Mouse (Mus musculus): ENCODE measurements around the gene Prtn3. TPM values are rescaled to one million over a fixed set of nuclear protein-coding genes. Genes with fewer than 3 reads are reported as not detected.
A peak's percentile ranks its signal among the peaks of the same experiment; 100 is the strongest.

The Prtn3 gene
- polyA plus RNA-seq, 1 experiment from 2014 or later, result 15.1 TPM

GRCm38 (mm10) chr10:79931797-79932196 is 57.5 kb downstream of the Prtn3 start:
- Histone ChIP-seq H3K4me3 (replicated peaks) (no peak overlapping the region), H3K9ac (replicated peaks) (peak overlapping the region; percentile 8; the same call in 1 of the 2 replicates), H3K27me3 (no peaks in the 10 kb centered on the region), H3K36me3 (peaks cover 64% of the 10 kb centered on the region), H3K4me1 (replicated peaks) (peaks cover 83% of the 10 kb centered on the region), H3K9me3 (no peaks in the 10 kb centered on the region), H3K4me2 (no peak overlapping the region), H3K27ac (peak overlapping the region; percentile 82)
- ATAC-seq (ENCODE audit: insufficient number of reproducible peaks, insufficient read depth, low FRiP score, low TSS enrichment, low read depth), result no peak
- 76% methylated on average over 9 of the region's 9 CpGs for WGBS

GRCm38 (mm10) chr10:79932736-79933135 is 58.5 kb downstream of the Prtn3 start:
- 3% methylated on average over 8 of the region's 8 CpGs for WGBS
- peak overlapping the region; percentile 35; the same call in 1 of the 2 replicates for H3K9ac ChIP-seq (replicated peaks)
- H3K36me3 ChIP-seq, result peaks cover 73% of the 10 kb centered on the region

More at GRCm38 (mm10) chr10:79932736-79933135, 58.5 kb downstream of the Prtn3 start:
- H3K4me2 ChIP-seq, result peak overlapping the region; percentile 30
- H3K27ac ChIP-seq, result peak overlapping the region; percentile 82
- H3K9me3 ChIP-seq, result no peaks in the 10 kb centered on the region
- peak overlapping the region; percentile 19; the same call in 1 of the 2 replicates for H3K4me3 ChIP-seq (replicated peaks)
- H3K27me3 ChIP-seq, result no peaks in the 10 kb centered on the region
- peaks cover 89% of the 10 kb centered on the region for H3K4me1 ChIP-seq (replicated peaks)
- no peak for ATAC-seq (ENCODE audit: insufficient number of reproducible peaks, insufficient read depth, low FRiP score, low TSS enrichment, low read depth)

Small RNAs within 50 kb of the gene (microRNA-seq; reads per million reads assigned to microRNA genes)
- not detected for gene Mir6910

Other genes with a start within 250 kb of the Prtn3 start
- gene Shc2, start 236.6 kb upstream of the Prtn3 start, polyA plus RNA-seq (2016; fragmentation: Nextera tagmentation; extraction: Ambion mirVana), result 12.0 and 12.2 TPM in 2 replicates
- gene Odf3l2, start 228.7 kb upstream of the Prtn3 start, polyA plus RNA-seq (2016; fragmentation: Nextera tagmentation; extraction: Ambion mirVana), result not detected in 2 replicates
- 7.1 and 7.2 TPM in 2 replicates for gene Madcam1, start 209.9 kb upstream of the Prtn3 start, polyA plus RNA-seq (2016; fragmentation: Nextera tagmentation; extraction: Ambion mirVana)
- gene Tpgs1, start 205.1 kb upstream of the Prtn3 start, polyA plus RNA-seq (2016; fragmentation: Nextera tagmentation; extraction: Ambion mirVana), result 57.6 and 63.1 TPM in 2 replicates
- gene Cdc34, start 192.3 kb upstream of the Prtn3 start, polyA plus RNA-seq (2016; fragmentation: Nextera tagmentation; extraction: Ambion mirVana), result 139 and 149 TPM in 2 replicates
- gene Gzmm, start 185.5 kb upstream of the Prtn3 start, polyA plus RNA-seq (2016; fragmentation: Nextera tagmentation; extraction: Ambion mirVana), result 0.74 and 1.2 TPM in 2 replicates
- gene Bsg, start 170.0 kb upstream of the Prtn3 start, polyA plus RNA-seq (2016; fragmentation: Nextera tagmentation; extraction: Ambion mirVana), result 676 and 680 TPM in 2 replicates
- gene Hcn2, start 157.8 kb upstream of the Prtn3 start, polyA plus RNA-seq (2016; fragmentation: Nextera tagmentation; extraction: Ambion mirVana), result 0.15 TPM in 1 of 2 replicates, not detected in the other
- 54.0 and 54.1 TPM in 2 replicates for gene Polrmt, start 127.9 kb upstream of the Prtn3 start, polyA plus RNA-seq (2016; fragmentation: Nextera tagmentation; extraction: Ambion mirVana)
- gene Fgf22, start 119.4 kb upstream of the Prtn3 start, polyA plus RNA-seq (2016; fragmentation: Nextera tagmentation; extraction: Ambion mirVana), result 0.24 and 0.60 TPM in 2 replicates
- gene Rnf126, start 107.5 kb upstream of the Prtn3 start, polyA plus RNA-seq (2016; fragmentation: Nextera tagmentation; extraction: Ambion mirVana), result 108 and 113 TPM in 2 replicates
- gene Fstl3, start 97.2 kb upstream of the Prtn3 start, polyA plus RNA-seq (2016; fragmentation: Nextera tagmentation; extraction: Ambion mirVana), result 3.0 and 4.0 TPM in 2 replicates
- not detected in 2 replicates for gene Prss57, start 83.5 kb upstream of the Prtn3 start, polyA plus RNA-seq (2016; fragmentation: Nextera tagmentation; extraction: Ambion mirVana)
- 121 TPM in 2 replicates for gene Palm, start 80.9 kb upstream of the Prtn3 start, polyA plus RNA-seq (2016; fragmentation: Nextera tagmentation; extraction: Ambion mirVana)
- gene Misp, start 53.5 kb upstream of the Prtn3 start, polyA plus RNA-seq (2016; fragmentation: Nextera tagmentation; extraction: Ambion mirVana), result 0.28 and 0.67 TPM in 2 replicates
- gene Ptbp1, start 20.0 kb upstream of the Prtn3 start, polyA plus RNA-seq (2016; fragmentation: Nextera tagmentation; extraction: Ambion mirVana), result 373 and 403 TPM in 2 replicates
- 157 and 162 TPM in 2 replicates for gene Plppr3, start 158 bp downstream of the Prtn3 start, polyA plus RNA-seq (2016; fragmentation: Nextera tagmentation; extraction: Ambion mirVana)
- not detected in 2 replicates for gene Elane, start 11.8 kb downstream of the Prtn3 start, polyA plus RNA-seq (2016; fragmentation: Nextera tagmentation; extraction: Ambion mirVana)
- gene Cfd, start 16.4 kb downstream of the Prtn3 start, polyA plus RNA-seq (2016; fragmentation: Nextera tagmentation; extraction: Ambion mirVana), result not detected in 2 replicates
- gene Med16, start 34.4 kb downstream of the Prtn3 start, polyA plus RNA-seq (2016; fragmentation: Nextera tagmentation; extraction: Ambion mirVana), result 50.8 and 53.7 TPM in 2 replicates
- 5.5 and 21.1 TPM in 2 replicates for gene Gm26602, start 36.4 kb downstream of the Prtn3 start, polyA plus RNA-seq (2016; fragmentation: Nextera tagmentation; extraction: Ambion mirVana)
- gene Kiss1r, start 42.5 kb downstream of the Prtn3 start, polyA plus RNA-seq (2016; fragmentation: Nextera tagmentation; extraction: Ambion mirVana), result 1.1 and 1.2 TPM in 2 replicates
- gene R3hdm4, start 46.7 kb downstream of the Prtn3 start, polyA plus RNA-seq (2016; fragmentation: Nextera tagmentation; extraction: Ambion mirVana), result 149 and 161 TPM in 2 replicates
- 8.4 and 8.6 TPM in 2 replicates for gene Arid3a, start 52.6 kb downstream of the Prtn3 start, polyA plus RNA-seq (2016; fragmentation: Nextera tagmentation; extraction: Ambion mirVana)
- gene Wdr18, start 85.7 kb downstream of the Prtn3 start, polyA plus RNA-seq (2016; fragmentation: Nextera tagmentation; extraction: Ambion mirVana), result 120 and 122 TPM in 2 replicates
- gene Grin3b, start 96.2 kb downstream of the Prtn3 start, polyA plus RNA-seq (2016; fragmentation: Nextera tagmentation; extraction: Ambion mirVana), result 0.54 and 0.68 TPM in 2 replicates
- 20.7 and 22.5 TPM in 2 replicates for gene Tmem259, start 109.9 kb downstream of the Prtn3 start, polyA plus RNA-seq (2016; fragmentation: Nextera tagmentation; extraction: Ambion mirVana)
- gene Cnn2, start 114.1 kb downstream of the Prtn3 start, polyA plus RNA-seq (2016; fragmentation: Nextera tagmentation; extraction: Ambion mirVana), result 216 and 240 TPM in 2 replicates
- 2.1 and 2.3 TPM in 2 replicates for gene Abca7, start 122.0 kb downstream of the Prtn3 start, polyA plus RNA-seq (2016; fragmentation: Nextera tagmentation; extraction: Ambion mirVana)
- 12.5 and 12.6 TPM in 2 replicates for gene Arhgap45, start 142.2 kb downstream of the Prtn3 start, polyA plus RNA-seq (2016; fragmentation: Nextera tagmentation; extraction: Ambion mirVana)
- 241 and 251 TPM in 2 replicates for gene Polr2e, start 165.3 kb downstream of the Prtn3 start, polyA plus RNA-seq (2016; fragmentation: Nextera tagmentation; extraction: Ambion mirVana)
- gene Gpx4, start 172.7 kb downstream of the Prtn3 start, polyA plus RNA-seq (2016; fragmentation: Nextera tagmentation; extraction: Ambion mirVana), result 463 and 494 TPM in 2 replicates
- 13.9 and 14.4 TPM in 2 replicates for gene Sbno2, start 231.1 kb downstream of the Prtn3 start, polyA plus RNA-seq (2016; fragmentation: Nextera tagmentation; extraction: Ambion mirVana)
- gene Stk11, start 241.3 kb downstream of the Prtn3 start, polyA plus RNA-seq (2016; fragmentation: Nextera tagmentation; extraction: Ambion mirVana), result 16.1 and 18.1 TPM in 2 replicates

Measured in limb, embryonic 12.5 days (tissue).